In genomic region chr11:74051347-74051746, GRCm38 (mm10) we compare ENCODE assay signal across 33 mouse cellular contexts. TPM values are rescaled to one million over a fixed set of nuclear protein-coding genes. Genes with fewer than 3 reads are reported as not detected.
A peak's percentile ranks its signal among the peaks of the same experiment; 100 is the strongest.
DNase-seq lines count a peak whose midpoint lies in the region; TF ChIP-seq lines count a peak whose summit lies in the region.
"Had no signal": no experiment of that assay in that cellular context is flagged by ENCODE, and none has a peak within 500 bp of the region (broad histone marks: within the 10 kb centered on the region; RNA-seq: fewer than 3 reads in every experiment).

No protein-coding gene starts in this region.

- peak in 1 of 2 experiments; percentile 70; a peak in 2 of 4 replicates for TF ChIP-seq CTCF in CH12.LX (conservative IDR thresholded peaks at IDR 0.05 in 1 of 2, IDR thresholded peaks at IDR 0.05 in 1 of 2; ENCODE audit: low read depth in 2 of 2, low read length in 2 of 2)
- peak in 1 of 3 experiments; percentile 18; a peak in 2 of 6 replicates for TF ChIP-seq CTCF in MEL (IDR thresholded peaks at IDR 0.05 in 2 of 3, conservative IDR thresholded peaks at IDR 0.05 in 1 of 3; ENCODE audit: control insufficient read depth in 1 of 3, insufficient read depth in 1 of 3, low read depth in 2 of 3, low read length in 3 of 3, poor library complexity in 1 of 3, severe bottlenecking in 1 of 3)

- H3K4me1 ChIP-seq in CH12.LX (ENCODE audit: control insufficient read depth in 1 of 2, insufficient read depth in 2 of 2) (no peaks in the 10 kb centered on the region), MEL (ENCODE audit: control insufficient read depth in 1 of 2, insufficient read depth in 2 of 2, low read length in 2 of 2) (no peaks in the 10 kb centered on the region)
- H3K4me1 ChIP-seq: forebrain, embryonic 10.5 days; forebrain, embryonic 13.5 days; heart, embryonic 10.5 days; heart, embryonic 13.5 days had no signal

- H3K9ac ChIP-seq in CH12.LX (ENCODE audit: insufficient read depth, low read depth) (no peak overlapping the region), MEL (ENCODE audit: control insufficient read depth, low read depth, low read length, poor library complexity, severe bottlenecking) (no peak overlapping the region)
- H3K9ac ChIP-seq: forebrain, embryonic 13.5 days; heart, embryonic 13.5 days; hindbrain, embryonic 14.5 days had no signal

- peaks cover 75% of the 10 kb centered on the region for H3K27me3 ChIP-seq in CH12.LX (replicated peaks)
- H3K27me3 ChIP-seq in MEL (ENCODE audit: control insufficient read depth in 1 of 2, insufficient read depth in 2 of 2, low read length in 2 of 2) = no peaks in the 10 kb centered on the region
- H3K27me3 ChIP-seq: forebrain, embryonic 13.5 days; heart, embryonic 13.5 days had no signal

- DNase-seq in kidney, adult 9 months = peak; percentile 9
- no peak for DNase-seq in kidney, postnatal 4 days
- DNase-seq in CH12.LX (ENCODE audit: extremely low read depth) (peak; percentile 3), MEL (ENCODE audit: low read depth, low spot score) (peak; percentile 4)
- DNase-seq in brain, adult 2 months (ENCODE audit: low read depth, low spot score) = peak; percentile 2
- no peak for DNase-seq in cerebellum, adult 9-10 months
- DNase-seq in B cell, adult 2 months = no peak
- DNase-seq: adrenal gland, postnatal 10 days; adrenal gland, postnatal 36 days; cerebellum, adult 11 months; cerebellum, adult 8-10 months; cerebellum, postnatal 14 days; gastrocnemius, postnatal 10 days; gastrocnemius, postnatal 36 days; heart, adult 2 months; heart, postnatal 14 days; heart, postnatal 4 days had no signal

- H3K79me2 ChIP-seq in CH12.LX (replicated peaks; ENCODE audit: control insufficient read depth, extremely low read depth, insufficient read depth, poor library complexity, severe bottlenecking) (no peaks in the 10 kb centered on the region), MEL (ENCODE audit: control insufficient read depth, insufficient read depth, low read length, poor library complexity) (no peaks in the 10 kb centered on the region)

- no peak for TF ChIP-seq EP300 in CH12.LX (IDR thresholded peaks at IDR 0.05; ENCODE audit: low read length)
- TF ChIP-seq EP300 in MEL (IDR thresholded peaks at IDR 0.05; ENCODE audit: low read depth in 1 of 2, low read length in 2 of 2) = no peak

- no peak overlapping the region for H3K4me2 ChIP-seq in CH12.LX (ENCODE audit: insufficient read depth, low read depth, poor library complexity, severe bottlenecking)
- H3K4me2 ChIP-seq: forebrain, embryonic 13.5 days; heart, embryonic 13.5 days; hindbrain, embryonic 14.5 days had no signal

- H3K27ac ChIP-seq in CH12.LX (ENCODE audit: insufficient read depth, low read depth) = no peak overlapping the region
- no peak overlapping the region for H3K27ac ChIP-seq in MEL (ENCODE audit: control insufficient read depth, low read depth, low read length)
- H3K27ac ChIP-seq: forebrain, embryonic 10.5 days; forebrain, embryonic 13.5 days; heart, adult 2 months; heart, embryonic 10.5 days; heart, embryonic 13.5 days; hindbrain, embryonic 14.5 days; hindbrain, postnatal 0 days had no signal

- TF ChIP-seq RAD21 in CH12.LX (IDR thresholded peaks at IDR 0.05; ENCODE audit: low read depth, low read length) (peak; percentile 75), MEL (IDR thresholded peaks at IDR 0.05; ENCODE audit: low read depth, low read length) (peak; percentile 29)

- dilution Hi-C loops in CH12.LX (cut with MboI; ENCODE audit: extremely low pct_ligation_motif_present, extremely low pct_unique_long_range_greater_than_20kb, low sequenced_read_pairs) = no loop called here

- TF ChIP-seq POLR2A in CH12.LX (IDR thresholded peaks at IDR 0.05; ENCODE audit: low read depth, low read length) (no peak), MEL (IDR thresholded peaks at IDR 0.05; ENCODE audit: control insufficient read depth in 1 of 2, insufficient read depth in 1 of 2, low read depth in 1 of 2, low read length in 2 of 2, poor library complexity in 1 of 2) (no peak)

- H3K4me3 ChIP-seq in CH12.LX (replicated peaks in 1 of 3; ENCODE audit: low read depth in 2 of 3, low read length in 2 of 3, poor library complexity in 1 of 3) = no peak overlapping the region
- H3K4me3 ChIP-seq in MEL (ENCODE audit: control insufficient read depth in 1 of 2, insufficient read depth in 1 of 2, low read depth in 2 of 2, low read length in 2 of 2) = no peak overlapping the region
- H3K4me3 ChIP-seq: forebrain, embryonic 10.5 days; forebrain, embryonic 13.5 days; heart, adult 2 months; heart, embryonic 10.5 days; heart, embryonic 13.5 days had no signal

- H3K36me3 ChIP-seq in CH12.LX (replicated peaks in 1 of 2; ENCODE audit: control insufficient read depth in 1 of 2, insufficient read depth in 1 of 2, low read length in 1 of 2) = no peaks in the 10 kb centered on the region
- no peaks in the 10 kb centered on the region for H3K36me3 ChIP-seq in MEL (ENCODE audit: control insufficient read depth in 1 of 2, insufficient read depth in 2 of 2, low read length in 2 of 2)
- H3K36me3 ChIP-seq: forebrain, embryonic 10.5 days; G1E; heart, embryonic 10.5 days; heart, embryonic 13.5 days had no signal

- in situ Hi-C loops in CH12.LX (cut with MboI; ENCODE audit: low pct_ligation_motif_present, low pct_unique_long_range_greater_than_20kb, low sequenced_read_pairs) = loop anchor here (10.0 kb wide), 1 partner anchor 323 kb away; no protein-coding TSS in a partner anchor

- H3K9me3 ChIP-seq in CH12.LX (replicated peaks; ENCODE audit: low read length) (no peaks in the 10 kb centered on the region), MEL (replicated peaks; ENCODE audit: insufficient read depth, low read length) (no peaks in the 10 kb centered on the region)
- H3K9me3 ChIP-seq: G1E had no signal

TF ChIP-seq in CH12.LX, 34 proteins besides CTCF, POLR2A, EP300 and RAD21 (continues in another document):
- TF ChIP-seq CHD2 (IDR thresholded peaks at IDR 0.05; ENCODE audit: low read length) = no peak
- TF ChIP-seq ZC3H11A (IDR thresholded peaks at IDR 0.05; ENCODE audit: low read depth, low read length) = 0 out of 2 replicates have a peak, but pooled peaks have one; percentile 6
- no peak for TF ChIP-seq JUN (IDR thresholded peaks at IDR 0.05; ENCODE audit: insufficient read depth, low read depth, low read length)
- no peak for TF ChIP-seq MAZ (IDR thresholded peaks at IDR 0.05; ENCODE audit: low read depth, low read length)
- no peak for TF ChIP-seq MAX (IDR thresholded peaks at IDR 0.05; ENCODE audit: low read length)
- TF ChIP-seq HCFC1 (IDR thresholded peaks at IDR 0.05; ENCODE audit: low read depth, low read length) = no peak
- TF ChIP-seq SMC3 (IDR thresholded peaks at IDR 0.05; ENCODE audit: low read depth, low read length) = peak; percentile 63
- no peak for TF ChIP-seq ELF1 (IDR thresholded peaks at IDR 0.05; ENCODE audit: low read depth, low read length)
- TF ChIP-seq MEF2A (IDR thresholded peaks at IDR 0.05; ENCODE audit: borderline replicate concordance, low read depth, low read length) = no peak
- TF ChIP-seq GABPA (IDR thresholded peaks at IDR 0.05; ENCODE audit: insufficient replicate concordance, low read depth, low read length) = no peak
- TF ChIP-seq IRF4 (IDR thresholded peaks at IDR 0.05; ENCODE audit: low read depth, low read length) = no peak
- TF ChIP-seq TCF12 (IDR thresholded peaks at IDR 0.05; ENCODE audit: low read depth, low read length) = no peak
- TF ChIP-seq USF1 (IDR thresholded peaks at IDR 0.05; ENCODE audit: low read depth, low read length) = no peak
- no peak for TF ChIP-seq USF2 (conservative IDR thresholded peaks at IDR 0.05; ENCODE audit: low read depth, low read length)

TF ChIP-seq in MEL, 35 proteins besides CTCF, POLR2A, EP300 and RAD21:
- 0 out of 2 replicates have a peak, but pooled peaks have one; percentile 15 for TF ChIP-seq SMC3 (IDR thresholded peaks at IDR 0.05; ENCODE audit: low read depth, low read length)
- no peak for TF ChIP-seq TBP (IDR thresholded peaks at IDR 0.05; ENCODE audit: low read depth, low read length)

RNA-seq across cellular contexts. Expression of gene Olfr139, which starts 5.0 kb away (rescaled TPM):
- total RNA-seq in CH12.LX (2012; rRNA removed) = not detected in 2 replicates
- not detected in 2 replicates for total RNA-seq in CH12.LX (2014; rRNA removed)
- polyA plus RNA-seq in CH12.LX (2012; ENCODE audit: insufficient read length, low read depth) = not detected in 2 replicates
- not detected in 2 replicates for total RNA-seq in MEL (2012; rRNA removed)
- polyA plus RNA-seq in MEL (2012; ENCODE audit: insufficient read depth in 1 of 2, insufficient read length in 2 of 2, low read depth in 1 of 2, low replicate concordance in 2 of 2, missing spikeins in 1 of 2) = not detected
- total RNA-seq: adrenal gland, adult 18-20 months; adrenal gland, postnatal 10 days; adrenal gland, postnatal 36 days; gastrocnemius, adult 18-20 months; gastrocnemius, postnatal 10 days; gastrocnemius, postnatal 36 days; granulocyte monocyte progenitor cell, adult 5-6 weeks; heart, adult 2 months; heart, postnatal 14 days; heart, postnatal 4 days; hindbrain, postnatal 0 days had no signal
- polyA plus RNA-seq: embryonic facial prominence, embryonic 11.5 days; embryonic facial prominence, embryonic 14.5 days; forebrain, embryonic 10.5 days; forebrain, embryonic 13.5 days; forebrain, embryonic 16.5 days; G1E; heart, adult 2 months; heart, embryonic 10.5 days; heart, embryonic 13.5 days; heart, embryonic 16.5 days; hindbrain, embryonic 11.5 days; hindbrain, embryonic 14.5 days; hindbrain, postnatal 0 days; inflammation-experienced regulatory T-cells, adult 6 months had no signal

RNA-seq across cellular contexts. Expression of gene Olfr399, which starts 5.1 kb away (rescaled TPM):
- total RNA-seq in CH12.LX (2012; rRNA removed) = not detected in 2 replicates
- total RNA-seq in CH12.LX (2014; rRNA removed) = not detected in 2 replicates
- polyA plus RNA-seq in CH12.LX (2012; ENCODE audit: insufficient read length, low read depth) = not detected in 2 replicates
- not detected in 2 replicates for total RNA-seq in MEL (2012; rRNA removed)
- polyA plus RNA-seq in MEL (2012; ENCODE audit: insufficient read depth in 1 of 2, insufficient read length in 2 of 2, low read depth in 1 of 2, low replicate concordance in 2 of 2, missing spikeins in 1 of 2) = not detected
- total RNA-seq: adrenal gland, adult 18-20 months; adrenal gland, postnatal 10 days; adrenal gland, postnatal 36 days; gastrocnemius, adult 18-20 months; gastrocnemius, postnatal 10 days; gastrocnemius, postnatal 36 days; granulocyte monocyte progenitor cell, adult 5-6 weeks; heart, adult 2 months; heart, postnatal 14 days; heart, postnatal 4 days; hindbrain, postnatal 0 days had no signal
- polyA plus RNA-seq: embryonic facial prominence, embryonic 11.5 days; forebrain, embryonic 10.5 days; forebrain, embryonic 13.5 days; forebrain, embryonic 16.5 days; G1E; heart, adult 2 months; heart, embryonic 10.5 days; heart, embryonic 13.5 days; heart, embryonic 16.5 days; hindbrain, embryonic 11.5 days; hindbrain, embryonic 14.5 days; hindbrain, postnatal 0 days; inflammation-experienced regulatory T-cells, adult 6 months had no signal

RNA-seq across cellular contexts. Expression of gene Zfp616, which starts 18.4 kb away (rescaled TPM):
- total RNA-seq in CH12.LX (2012; rRNA removed) = not detected in 2 replicates
- not detected in 2 replicates for total RNA-seq in CH12.LX (2014; rRNA removed)
- not detected in 2 replicates for polyA plus RNA-seq in CH12.LX (2012; ENCODE audit: insufficient read length, low read depth)
- total RNA-seq in MEL (2012; rRNA removed) = not detected in 2 replicates
- polyA plus RNA-seq in MEL (2012; ENCODE audit: insufficient read depth in 1 of 2, insufficient read length in 2 of 2, low read depth in 1 of 2, low replicate concordance in 2 of 2, missing spikeins in 1 of 2) = not detected
- total RNA-seq: adrenal gland, adult 18-20 months; adrenal gland, postnatal 10 days; adrenal gland, postnatal 36 days; gastrocnemius, adult 18-20 months; gastrocnemius, postnatal 10 days; gastrocnemius, postnatal 36 days; granulocyte monocyte progenitor cell, adult 5-6 weeks; heart, adult 2 months; heart, postnatal 14 days; heart, postnatal 4 days; hindbrain, postnatal 0 days had no signal
- polyA plus RNA-seq: embryonic facial prominence, embryonic 11.5 days; embryonic facial prominence, embryonic 14.5 days; forebrain, embryonic 10.5 days; forebrain, embryonic 13.5 days; forebrain, embryonic 16.5 days; G1E; heart, adult 2 months; heart, embryonic 10.5 days; heart, embryonic 13.5 days; heart, embryonic 16.5 days; hindbrain, embryonic 11.5 days; hindbrain, embryonic 14.5 days; hindbrain, postnatal 0 days; inflammation-experienced regulatory T-cells, adult 6 months had no signal

Comparison
In these comparisons a context has a peak if more than half of its experiments do, and no peak if none do; other contexts are left out.
1. DNase-seq: peak in kidney, adult 9 months (single experiment), CH12.LX (single experiment), MEL (single experiment) and brain, adult 2 months (single experiment); none in kidney, postnatal 4 days (0 of 2), cerebellum, adult 9-10 months (single experiment) and B cell, adult 2 months (0 of 2).